In genomic region chr1:120883632-120884031, GRCm38 (mm10) we compare ENCODE assay signal across 15 mouse cellular contexts.
DNase-seq lines count a peak whose midpoint lies in the region; ATAC-seq and TF ChIP-seq lines count a peak whose summit lies in the region.
"Had no signal": no experiment of that assay in that cellular context is flagged by ENCODE, and none has a peak within 500 bp of the region (broad histone marks: within the 10 kb centered on the region; RNA-seq: fewer than 3 reads in every experiment).

No protein-coding gene starts in this region.

- no peaks in the 10 kb centered on the region for H3K27me3 ChIP-seq in hindbrain, embryonic 13.5 days
- no peaks in the 10 kb centered on the region for H3K27me3 ChIP-seq in neural tube, embryonic 15.5 days (replicated peaks)
- no peaks in the 10 kb centered on the region for H3K27me3 ChIP-seq in kidney, adult 2 months (replicated peaks; ENCODE audit: control insufficient read depth, insufficient read depth, low read length)
- H3K27me3 ChIP-seq: heart, embryonic 13.5 days; neural tube, embryonic 12.5 days had no signal

- H3K4me2 ChIP-seq in hindbrain, embryonic 13.5 days = no peak overlapping the region
- H3K4me2 ChIP-seq in neural tube, embryonic 15.5 days = no peak overlapping the region
- H3K4me2 ChIP-seq: heart, embryonic 13.5 days; neural tube, embryonic 12.5 days had no signal

- H3K4me1 ChIP-seq in hindbrain, embryonic 13.5 days (replicated peaks) = peaks cover 17% of the 10 kb centered on the region
- peaks cover 7% of the 10 kb centered on the region; the same call in 1 of the 2 replicates for H3K4me1 ChIP-seq in neural tube, embryonic 15.5 days
- no peaks in the 10 kb centered on the region for H3K4me1 ChIP-seq in kidney, adult 2 months (ENCODE audit: control insufficient read depth, insufficient read depth, low read length)
- H3K4me1 ChIP-seq: heart, embryonic 13.5 days had no signal

- TF ChIP-seq POLR2A in kidney, adult 2 months (IDR thresholded peaks at IDR 0.05; ENCODE audit: low read depth, low read length) = no peak

- peak; percentile 81 to 88 for DNase-seq in cerebellum, postnatal 14 days
- DNase-seq in cerebellum, adult 8-10 months = no peak
- peak; percentile 38 to 40 for DNase-seq in right cerebral cortex, postnatal 10 days (ENCODE audit: low spot score in 2 of 2)
- DNase-seq in right cerebral cortex, adult 2 months (ENCODE audit: low spot score in 2 of 2) = no peak
- DNase-seq in kidney, adult 2 months = no peak
- DNase-seq in spleen, postnatal 36 days (ENCODE audit: low spot score in 2 of 2) = no peak
- DNase-seq: adrenal gland, adult 2 months; B cell, adult 2 months; kidney, adult 8-10 months; lung, postnatal 36 days; thymus, postnatal 25 days had no signal

- H3K4me3 ChIP-seq in hindbrain, embryonic 13.5 days = no peak overlapping the region
- H3K4me3 ChIP-seq in neural tube, embryonic 15.5 days (replicated peaks) = no peak overlapping the region
- no peak overlapping the region for H3K4me3 ChIP-seq in kidney, adult 2 months (ENCODE audit: insufficient read depth, low read depth, low read length)
- H3K4me3 ChIP-seq: heart, embryonic 13.5 days; neural tube, embryonic 12.5 days had no signal

- no peaks in the 10 kb centered on the region for H3K36me3 ChIP-seq in hindbrain, embryonic 13.5 days
- H3K36me3 ChIP-seq in neural tube, embryonic 15.5 days = no peaks in the 10 kb centered on the region
- no peaks in the 10 kb centered on the region for H3K36me3 ChIP-seq in kidney, adult 2 months (ENCODE audit: control insufficient read depth, insufficient read depth, low read length)
- H3K36me3 ChIP-seq: heart, embryonic 13.5 days; neural tube, embryonic 12.5 days had no signal

- 40% methylated on average over 9 of the region's 9 CpGs for WGBS in hindbrain, embryonic 13.5 days
- WGBS in neural tube, embryonic 15.5 days = 43% methylated on average over 9 of the region's 9 CpGs
- 70% methylated on average over 9 of the region's 9 CpGs for WGBS in kidney, adult 2 months

- H3K27ac ChIP-seq in hindbrain, embryonic 13.5 days = peak overlapping the region; percentile 50; the same call in 1 of the 2 replicates
- H3K27ac ChIP-seq in neural tube, embryonic 15.5 days (replicated peaks) = no peak overlapping the region
- no peak overlapping the region for H3K27ac ChIP-seq in kidney, adult 2 months (ENCODE audit: insufficient read depth, low read depth, low read length)
- H3K27ac ChIP-seq: heart, embryonic 13.5 days; neural tube, embryonic 12.5 days had no signal

- H3K9me3 ChIP-seq in hindbrain, embryonic 13.5 days = no peaks in the 10 kb centered on the region
- H3K9me3 ChIP-seq in neural tube, embryonic 15.5 days (replicated peaks) = no peaks in the 10 kb centered on the region
- H3K9me3 ChIP-seq: heart, embryonic 13.5 days; neural tube, embryonic 12.5 days had no signal

- TF ChIP-seq CTCF in kidney, adult 2 months (conservative IDR thresholded peaks at IDR 0.05; ENCODE audit: insufficient read depth, insufficient read length, low read depth, low read length) = no peak

- peak; percentile 74 for ATAC-seq in hindbrain, embryonic 13.5 days (ENCODE audit: low FRiP score)
- ATAC-seq in neural tube, embryonic 15.5 days (ENCODE audit: low FRiP score) = peak; percentile 57; the same call in 1 of the 2 replicates

- H3K9ac ChIP-seq in hindbrain, embryonic 13.5 days = no peak overlapping the region
- H3K9ac ChIP-seq in neural tube, embryonic 15.5 days (replicated peaks) = no peak overlapping the region
- H3K9ac ChIP-seq: heart, embryonic 13.5 days; neural tube, embryonic 12.5 days had no signal

Comparison
In these comparisons a context has a peak if more than half of its experiments do, and no peak if none do; other contexts are left out.
1. DNase-seq: peak in cerebellum, postnatal 14 days (2 of 2) and right cerebral cortex, postnatal 10 days (2 of 2); none in cerebellum, adult 8-10 months (single experiment), right cerebral cortex, adult 2 months (0 of 2), kidney, adult 2 months (single experiment) and spleen, postnatal 36 days (0 of 2).